Mouse (Mus musculus) Muller cell, postnatal 12 days (primary cell): ENCODE results near the gene Vps13a.

ENCODE experiments used
- DNase-seq: peaks from one replicate; pipeline ENCODE4 v3.0.0-alpha.2; 2015; ENCODE audit errors: inconsistent ontology term

The Vps13a gene

GRCm38 (mm10) chr19:16580501-16580900, 200.2 kb downstream of the Vps13a start:
- DNase-seq = no peak

- DNase-seq = no peak
These were observed 201.0 kb downstream of the Vps13a start for GRCm38 (mm10) chr19:16579656-16580260.

GRCm38 (mm10) chr19:16576790-16577189, 203.9 kb downstream of the Vps13a start:
- DNase-seq = no peak
